Mouse (Mus musculus) intestine, postnatal 0 days (tissue): ENCODE measurements around the gene Steap4. TPM values are rescaled to one million over a fixed set of nuclear protein-coding genes. Genes with fewer than 3 reads are reported as not detected.
"Not testable (repeated sequence)": the region's sequence is repeated elsewhere in the genome, so short reads cannot be mapped to it uniquely, and the experiment has no call there.

ENCODE experiments used
- ATAC-seq: fragments of 200-750 bp; cut with Nextera tagmentation; 2 replicates; pipeline ENCODE4 v1.8.0; 2017; ENCODE audit warnings: mild to moderate bottlenecking, moderate TSS enrichment, moderate library complexity
- H3K27ac ChIP-seq: fragments of 300-500 bp; sonication (generic); 2 replicates; pipeline ENCODE4 v1.5.1; 2014; ENCODE audit warnings: mild to moderate bottlenecking, low read depth, low read length, moderate library complexity
- H3K27me3 ChIP-seq: fragments of 300-500 bp; sonication (generic); replicated peaks from 2 replicates; pipeline ENCODE4 v1.6.1; 2014; ENCODE audit warnings: low read length, mixed read lengths; ENCODE audit not compliant: control insufficient read depth, insufficient read depth
- H3K36me3 ChIP-seq: fragments of 300-500 bp; sonication (generic); 2 replicates; pipeline ENCODE4 v1.6.1; 2014; ENCODE audit warnings: mild to moderate bottlenecking, moderate library complexity; ENCODE audit not compliant: control insufficient read depth, insufficient read depth
- H3K4me1 ChIP-seq: fragments of 300-500 bp; sonication (generic); replicated peaks from 2 replicates; pipeline ENCODE4 v1.6.1; 2014; ENCODE audit warnings: antibody characterized with exemption, low read length, mixed read lengths; ENCODE audit not compliant: control insufficient read depth, insufficient read depth
- H3K4me2 ChIP-seq: fragments of 300-500 bp; sonication (generic); replicated peaks from 2 replicates; pipeline ENCODE4 v1.6.1; 2014; ENCODE audit warnings: low read depth, mild to moderate bottlenecking, moderate library complexity
- H3K4me3 ChIP-seq: fragments of 300-500 bp; sonication (generic); 2 replicates; pipeline ENCODE4 v1.5.1; 2014; ENCODE audit warnings: low read depth, low read length
- H3K9ac ChIP-seq: fragments of 300-500 bp; sonication (generic); 2 replicates; pipeline ENCODE4 v1.6.1; 2014; ENCODE audit warnings: mild to moderate bottlenecking, low read depth, low read length
- H3K9me3 ChIP-seq: fragments of 300-500 bp; sonication (generic); 2 replicates; pipeline ENCODE4 v1.6.1; 2016; ENCODE audit warnings: mixed run types; ENCODE audit not compliant: control insufficient read depth
- CTCF ChIP-seq: sonication (generic); IDR thresholded peaks from 2 replicates; pipeline ENCODE4 v1.5.1; 2016; ENCODE audit warnings: low read depth, mild to moderate bottlenecking, control low read depth, antibody characterized with exemption, moderate library complexity
- WGBS: fragments of 180-500 bp; shearing (Covaris S2); extraction: QIAGEN DNeasy Blood & Tissue Kit; methylation state at CpG from one replicate; pipeline ENCODE4 v1.1.7; 2014; 5-methylcytosine and 5-hydroxymethylcytosine counted together
- polyA plus RNA-seq: library from polyadenylated mRNA; unstranded; fragments of >200 nt; fragmentation: Nextera tagmentation; extraction: Ambion mirVana; gene quantifications from 2 replicates; pipeline ENCODE4 v1.2.1, GENCODE M21; 2015

Steap4 gene
- polyA plus RNA-seq, 1 experiment from 2014 or later = 2.3 TPM

DNA sequence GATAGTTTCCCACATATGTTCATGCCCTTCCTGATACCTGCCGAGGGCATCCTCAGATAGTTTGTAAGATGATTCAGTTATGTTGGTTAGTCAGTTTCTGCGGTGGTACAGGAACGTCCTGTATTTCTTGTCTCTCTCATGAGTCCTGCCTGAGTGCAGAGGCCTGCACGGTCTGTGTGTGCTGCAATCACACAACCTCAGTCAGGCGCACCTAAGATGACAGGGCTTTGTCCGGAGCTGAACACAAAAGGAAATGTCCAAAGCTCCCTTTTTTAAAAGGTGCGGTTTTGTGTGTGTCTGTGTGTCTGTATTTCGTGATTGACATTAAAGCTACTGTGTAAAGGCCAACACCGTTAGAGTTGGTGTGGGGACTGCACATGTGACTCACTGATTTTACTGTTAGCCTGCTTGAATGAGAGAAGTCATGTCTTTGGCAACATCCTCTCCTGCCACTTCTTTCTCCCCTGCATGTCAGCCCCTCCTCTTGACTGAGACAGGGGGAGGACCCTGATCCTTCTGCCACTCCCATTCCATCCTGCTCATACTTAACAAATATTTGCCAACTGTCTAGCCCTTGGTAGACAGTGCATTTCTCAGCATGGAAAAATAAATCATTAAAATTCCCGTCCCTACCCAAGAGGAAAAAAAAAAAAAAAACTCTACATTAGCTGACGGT is 14.4 kb downstream of the Steap4 start:
- H3K4me3 ChIP-seq = no peak overlapping the region
- no peaks in the 10 kb centered on the region for H3K4me1 ChIP-seq
- no peak overlapping the region for H3K9ac ChIP-seq
- no peak overlapping the region for H3K4me2 ChIP-seq
- WGBS = 65% methylated on average over 11 of the region's 11 CpGs
- no peak for TF ChIP-seq CTCF
- H3K9me3 ChIP-seq = no peaks in the 10 kb centered on the region
- H3K36me3 ChIP-seq = no peaks in the 10 kb centered on the region
- no peaks in the 10 kb centered on the region for H3K27me3 ChIP-seq
- ATAC-seq = no peak
- no peak overlapping the region for H3K27ac ChIP-seq

GRCm38 (mm10) chr5:7980586-7980985 is 20.3 kb downstream of the Steap4 start:
- no peaks in the 10 kb centered on the region for H3K4me1 ChIP-seq
- no peak for TF ChIP-seq CTCF
- 65% methylated on average over 5 of the region's 5 CpGs for WGBS
- no peak overlapping the region for H3K4me3 ChIP-seq
- H3K4me2 ChIP-seq = no peak overlapping the region
- H3K27me3 ChIP-seq = no peaks in the 10 kb centered on the region
- H3K36me3 ChIP-seq = no peaks in the 10 kb centered on the region
- H3K27ac ChIP-seq = no peak overlapping the region
- no peak for ATAC-seq
- no peak overlapping the region for H3K9ac ChIP-seq
- H3K9me3 ChIP-seq = no peaks in the 10 kb centered on the region

DNA sequence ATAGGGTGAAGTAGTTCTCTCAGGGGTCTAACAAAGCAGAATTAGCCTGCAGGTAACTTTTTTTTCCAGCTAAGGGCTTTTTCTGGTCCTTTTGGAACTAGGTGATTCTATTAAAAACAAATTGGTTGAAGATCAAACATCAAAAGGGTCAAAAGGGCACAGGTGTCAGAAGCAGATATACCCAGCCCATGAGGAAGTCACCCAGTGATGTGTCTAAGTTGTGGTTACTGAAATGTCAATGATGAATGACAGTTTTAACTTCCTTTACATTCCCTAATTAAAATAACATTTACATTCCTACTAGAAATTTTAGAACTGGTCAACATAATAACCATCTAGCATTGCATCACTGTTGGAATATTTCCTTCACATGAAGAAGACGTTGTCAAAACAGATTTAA is 27.7 kb downstream of the Steap4 start:
- 75% methylated on average over 1 of the region's 1 CpGs for WGBS
- H3K4me1 ChIP-seq = no peaks in the 10 kb centered on the region

GRCm38 (mm10) chr5:7988415-7988814 is 28.2 kb downstream of the Steap4 start:
- no peak overlapping the region for H3K4me3 ChIP-seq
- no peak for ATAC-seq

More for the DNA sequence above, 27.7 kb downstream of the Steap4 start:
- Histone ChIP-seq H3K9me3 (no peaks in the 10 kb centered on the region), H3K4me2 (no peak overlapping the region), H3K9ac (no peak overlapping the region), H3K4me3 (no peak overlapping the region), H3K27ac (no peak overlapping the region), H3K27me3 (no peaks in the 10 kb centered on the region), H3K36me3 (no peaks in the 10 kb centered on the region)
- no peak for TF ChIP-seq CTCF
- no peak for ATAC-seq

GRCm38 (mm10) chr5:7991631-7992030 is 31.4 kb downstream of the Steap4 start:
- H3K4me2 ChIP-seq, H3K27ac ChIP-seq, H3K4me3 ChIP-seq, H3K27me3 ChIP-seq, H3K4me1 ChIP-seq, H3K9ac ChIP-seq, ATAC-seq, H3K9me3 ChIP-seq, H3K36me3 ChIP-seq: not testable (repeated sequence)
- 91% methylated on average over 2 of the region's 2 CpGs for WGBS

More at GRCm38 (mm10) chr5:7988415-7988814, 28.2 kb downstream of the Steap4 start:
- Histone ChIP-seq H3K9ac (no peak overlapping the region), H3K36me3 (no peaks in the 10 kb centered on the region), H3K27me3 (no peaks in the 10 kb centered on the region), H3K9me3 (no peaks in the 10 kb centered on the region), H3K4me1 (no peaks in the 10 kb centered on the region), H3K27ac (no peak overlapping the region), H3K4me2 (no peak overlapping the region)
- TF ChIP-seq CTCF = no peak
- 80% methylated on average over 4 of the region's 4 CpGs for WGBS

DNA sequence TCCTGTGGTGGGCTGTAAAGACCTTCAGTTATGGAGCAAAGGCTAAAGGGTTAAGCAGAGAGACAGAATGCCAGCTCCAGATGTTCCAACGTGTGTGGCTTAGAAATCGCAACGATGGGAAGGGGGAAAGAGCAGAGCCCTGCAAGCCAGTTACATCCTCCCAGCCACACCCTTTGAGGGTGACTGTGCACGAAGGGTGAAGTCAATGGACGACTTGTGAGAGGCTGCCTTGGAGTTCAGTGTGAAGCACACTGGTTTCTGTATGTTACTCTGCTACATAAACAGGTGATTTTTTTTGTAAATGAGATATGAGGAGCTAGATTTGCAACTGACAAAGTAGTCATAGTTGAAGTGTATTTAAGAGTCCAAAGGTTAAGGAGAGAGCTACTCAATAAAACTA is 33.5 kb downstream of the Steap4 start:
- no peaks in the 10 kb centered on the region for H3K9me3 ChIP-seq
- 0 out of 2 replicates have a peak, but pooled peaks have one; percentile 33 for ATAC-seq
- H3K36me3 ChIP-seq = no peaks in the 10 kb centered on the region
- H3K4me2 ChIP-seq = no peak overlapping the region
- H3K9ac ChIP-seq = no peak overlapping the region
- H3K4me1 ChIP-seq = no peaks in the 10 kb centered on the region
- no peaks in the 10 kb centered on the region for H3K27me3 ChIP-seq
- 17% methylated on average over 5 of the region's 5 CpGs for WGBS
- no peak for TF ChIP-seq CTCF
- H3K27ac ChIP-seq = no peak overlapping the region
- no peak overlapping the region for H3K4me3 ChIP-seq
